Mouse (Mus musculus): ENCODE data around the gene Nop56.

DNA sequence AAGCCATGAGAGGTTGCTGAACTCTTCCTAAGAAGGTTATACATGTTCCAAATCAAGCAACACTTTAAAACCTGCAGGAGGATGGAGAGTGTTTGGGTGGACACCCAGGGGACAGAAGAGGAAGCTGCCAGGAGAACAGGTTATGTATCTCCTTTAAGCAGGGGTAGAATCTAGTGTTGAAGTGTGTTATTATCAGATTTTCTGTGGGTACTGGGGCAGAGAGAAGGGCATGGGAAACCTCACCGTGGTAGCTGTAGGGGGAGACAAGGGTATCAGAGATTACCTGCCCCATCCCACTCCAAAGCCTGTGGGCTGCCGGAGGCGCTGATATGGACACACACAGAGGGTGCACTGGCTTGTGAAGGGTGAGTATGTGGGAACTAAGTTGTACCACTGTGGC is 18.8 kb downstream of the Nop56 start:
- no peak for TF ChIP-seq GATA1 (IDR thresholded peaks at IDR 0.05; ENCODE audit: low read length)
- no peak for TF ChIP-seq TAL1 (IDR thresholded peaks at IDR 0.05; ENCODE audit: low read length)

Data from erythroblast, embryonic 14.5 days (primary cell).